Mouse (Mus musculus): Measurements from ENCODE around the gene Pmvk. TPM values are rescaled to one million over a fixed set of nuclear protein-coding genes. Genes with fewer than 3 reads are reported as not detected.
"Not testable (repeated sequence)": the region's sequence is repeated elsewhere in the genome, so short reads cannot be mapped to it uniquely, and the experiment has no call there.

The Pmvk gene
- total RNA-seq, 2 experiments from 2014 or later, result 33.6 to 36.8 TPM

- intact Hi-C loops (cut with DNase I), result no loop called here
- no peak for DNase-seq (ENCODE audit: low spot score in 2 of 2)
These were observed 29.8 kb upstream of the Pmvk start for GRCm38 (mm10) chr3:89424416-89425140.

- DNase-seq (ENCODE audit: low spot score in 2 of 2), result no peak
- intact Hi-C loops (cut with DNase I), result no loop called here
These were observed 29.2 kb upstream of the Pmvk start for GRCm38 (mm10) chr3:89425141-89425525.

- no peak for DNase-seq (ENCODE audit: low spot score in 2 of 2)
- intact Hi-C loops (cut with DNase I), result no loop called here
These were observed 28.5 kb upstream of the Pmvk start for GRCm38 (mm10) chr3:89425876-89426275.

GRCm38 (mm10) chr3:89429021-89429420 lies 25.3 kb upstream of the Pmvk start:
- DNase-seq (ENCODE audit: low spot score in 2 of 2); intact Hi-C loops (cut with DNase I): not testable (repeated sequence)

- intact Hi-C loops (cut with DNase I), result no loop called here
- peak; percentile 96 to 97 for DNase-seq (ENCODE audit: low spot score in 2 of 2)
These were observed 23.9 kb upstream of the Pmvk start, which contains the start of gene Pygo2 for GRCm38 (mm10) chr3:89430171-89431159. TSS of gene Pygo2 (plus strand) at chr3:89430214.

- intact Hi-C loops (cut with DNase I), result no loop called here
- DNase-seq (ENCODE audit: low spot score in 2 of 2), result no peak
These were observed 21.7 kb upstream of the Pmvk start for GRCm38 (mm10) chr3:89432606-89433005.

- DNase-seq (ENCODE audit: low spot score in 2 of 2), result no peak
- intact Hi-C loops (cut with DNase I), result no loop called here
These were observed 19.8 kb upstream of the Pmvk start for GRCm38 (mm10) chr3:89434532-89434931.

GRCm38 (mm10) chr3:89435041-89435440 lies 19.3 kb upstream of the Pmvk start:
- no peak for DNase-seq (ENCODE audit: low spot score in 2 of 2)
- intact Hi-C loops (cut with DNase I), result no loop called here

- intact Hi-C loops (cut with DNase I), result no loop called here
- DNase-seq (ENCODE audit: low spot score in 2 of 2), result peak in 1 of 2 experiments; percentile 30
These were observed 17.9 kb upstream of the Pmvk start, which contains the start of gene Pbxip1 for GRCm38 (mm10) chr3:89436176-89437113. TSS of gene Pbxip1 (plus strand) at chr3:89436706.

GRCm38 (mm10) chr3:89437269-89437668 lies 17.1 kb upstream of the Pmvk start:
- intact Hi-C loops (cut with DNase I), result no loop called here
- DNase-seq (ENCODE audit: low spot score in 2 of 2), result peak; percentile 34 to 47

- DNase-seq (ENCODE audit: low spot score in 2 of 2), result no peak
- intact Hi-C loops (cut with DNase I), result no loop called here
These were observed 13.7 kb upstream of the Pmvk start for GRCm38 (mm10) chr3:89440691-89441090.

GRCm38 (mm10) chr3:89448720-89449537 lies 5.4 kb upstream of the Pmvk start:
- no peak for DNase-seq (ENCODE audit: low spot score in 2 of 2)
- intact Hi-C loops (cut with DNase I), result no loop called here

- intact Hi-C loops (cut with DNase I), result no loop called here
- peak; percentile 70 to 78 for DNase-seq (ENCODE audit: low spot score in 2 of 2)
These were observed 4.8 kb upstream of the Pmvk start for GRCm38 (mm10) chr3:89449541-89449940.

GRCm38 (mm10) chr3:89451916-89452315 lies 2.4 kb upstream of the Pmvk start:
- intact Hi-C loops (cut with DNase I), result loop anchor here (5.0 to 10.0 kb wide), 3 partner anchors 35 to 403 kb away; partner anchors contain the start of gene Chrnb2

GRCm38 (mm10) chr3:89455786-89456285 lies 1.5 kb downstream of the Pmvk start:
- DNase-seq (ENCODE audit: low spot score in 2 of 2), result no peak
- intact Hi-C loops (cut with DNase I), result loop anchor here (10.0 kb wide), 1 partner anchor 399 kb away; no protein-coding TSS in a partner anchor

More at GRCm38 (mm10) chr3:89451916-89452315, 2.4 kb upstream of the Pmvk start:
- no peak for DNase-seq (ENCODE audit: low spot score in 2 of 2)

GRCm38 (mm10) chr3:89456726-89457665 lies 2.7 kb downstream of the Pmvk start:
- DNase-seq (ENCODE audit: low spot score in 2 of 2), result peak in 1 of 2 experiments; percentile 59
- intact Hi-C loops (cut with DNase I), result loop anchor here (10.0 kb wide), 1 partner anchor 398 kb away; no protein-coding TSS in a partner anchor

Measured in left cerebral cortex, postnatal 14 days (tissue).